Mouse (Mus musculus) adrenal gland (tissue): ENCODE measurements around the gene Phf12.
"Not testable (repeated sequence)": the region's sequence is repeated elsewhere in the genome, so short reads cannot be mapped to it uniquely, and the experiment has no call there.

Source experiments
- intact Hi-C: fragments of 180-260 bp; cut with DNase I; formaldehyde crosslinking; loops from one replicate; pipeline ENCODE4 v1.15.1; 2025

Phf12 gene

DNA sequence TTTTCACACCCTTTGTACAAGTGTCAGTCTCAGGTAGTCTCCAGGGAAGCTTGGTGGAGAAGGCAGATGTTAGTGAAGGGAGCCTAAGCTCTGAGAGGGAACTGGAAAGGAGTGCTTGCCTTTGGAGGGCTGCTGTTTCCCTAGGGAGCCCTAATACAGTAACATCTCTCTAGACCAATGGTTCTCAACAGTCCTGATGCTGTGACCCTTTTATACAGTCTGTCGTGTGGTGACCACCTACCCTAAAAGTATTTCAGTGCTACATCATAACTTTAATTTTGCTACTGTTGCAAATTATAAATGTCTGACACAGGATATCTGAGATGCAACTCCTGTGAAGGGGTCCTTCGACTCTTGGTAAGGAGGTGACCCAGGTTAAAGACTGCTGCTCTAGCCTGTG lies 48.0 kb downstream of the Phf12 start:
- intact Hi-C loops, result no loop called here

DNA sequence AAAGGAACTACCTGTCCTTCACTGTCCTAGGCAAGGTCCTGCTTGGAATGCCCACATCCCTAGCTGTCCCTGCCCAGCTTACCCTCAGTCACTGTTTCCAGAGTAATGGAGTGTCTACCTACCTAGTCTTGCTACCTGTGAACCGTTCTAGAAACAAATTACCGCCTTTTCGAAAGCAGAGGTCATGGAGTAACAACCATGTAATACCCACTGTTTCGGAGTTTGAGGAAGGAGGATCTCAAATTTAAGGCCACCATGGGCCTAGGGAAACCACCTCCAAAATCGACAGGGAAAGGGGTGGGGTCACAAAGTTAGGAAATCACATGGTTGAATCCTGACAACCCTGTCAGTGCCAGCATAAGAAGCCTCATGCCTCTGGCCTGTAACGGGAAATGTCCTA lies 48.8 kb downstream of the Phf12 start:
- intact Hi-C loops, result no loop called here

DNA sequence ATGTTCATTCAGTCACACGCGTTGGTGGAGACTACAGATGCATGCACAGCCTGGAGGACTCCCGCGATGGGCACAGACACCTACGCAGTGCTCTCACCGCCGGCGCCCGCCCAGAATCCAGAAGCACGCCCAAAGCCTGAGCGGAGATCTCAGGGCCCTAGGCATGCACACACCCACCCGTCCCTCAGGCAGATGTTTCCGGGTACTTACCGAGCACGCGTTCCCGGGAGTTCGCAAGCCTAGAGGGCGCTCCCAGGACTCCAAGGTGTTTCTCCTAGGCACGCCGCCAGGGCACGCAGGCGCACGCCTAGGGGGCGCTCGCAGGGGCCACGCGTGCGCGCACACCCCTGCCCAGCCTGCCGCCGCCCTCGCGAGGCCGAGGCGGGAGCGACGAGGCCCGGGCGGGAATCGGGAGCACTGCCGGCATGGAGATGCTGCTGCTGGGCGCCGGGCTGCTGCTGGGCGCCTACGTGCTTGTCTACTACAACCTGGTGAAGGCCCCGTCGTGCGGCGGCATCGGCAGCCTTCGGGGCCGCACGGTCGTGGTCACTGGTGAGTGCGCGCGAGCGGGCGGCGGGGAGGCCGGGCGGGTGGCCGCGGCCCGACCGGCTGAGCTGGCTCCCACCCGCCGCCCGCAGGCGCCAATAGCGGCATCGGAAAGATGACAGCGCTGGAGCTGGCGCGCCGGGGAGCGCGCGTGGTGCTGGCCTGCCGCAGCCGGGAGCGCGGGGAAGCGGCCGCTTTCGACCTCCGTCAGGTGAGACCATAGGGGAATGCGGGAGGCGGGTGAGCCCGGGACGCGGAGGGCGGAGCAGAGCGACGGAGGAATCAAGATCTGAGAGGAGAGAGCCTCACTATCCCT lies 49.6 kb downstream of the Phf12 start, which contains the start of gene Dhrs13:
TSS of gene Dhrs13 (plus strand) at position 334 of the 862 bp plus-strand sequence.
- intact Hi-C loops, result no loop called here

DNA sequence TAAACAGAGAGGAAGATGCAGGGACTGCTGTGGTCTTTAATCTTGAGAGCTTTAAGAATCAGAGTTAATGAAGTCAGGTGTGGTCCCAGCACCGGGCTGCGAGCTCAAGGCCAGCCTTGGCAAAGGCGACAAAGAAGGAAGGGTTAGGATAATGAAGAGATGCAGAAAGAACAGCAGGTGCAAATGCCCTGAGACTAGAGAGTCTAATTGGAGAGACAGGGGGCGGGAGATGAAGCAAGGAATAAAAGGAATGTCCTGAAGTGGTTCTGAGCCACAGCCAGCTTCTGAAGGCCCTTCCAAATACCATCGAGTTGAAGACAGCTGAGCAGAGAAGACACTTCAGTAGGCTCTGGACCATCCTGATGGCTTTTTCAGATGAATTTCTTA lies 50.2 kb downstream of the Phf12 start:
- intact Hi-C loops, result no loop called here

DNA sequence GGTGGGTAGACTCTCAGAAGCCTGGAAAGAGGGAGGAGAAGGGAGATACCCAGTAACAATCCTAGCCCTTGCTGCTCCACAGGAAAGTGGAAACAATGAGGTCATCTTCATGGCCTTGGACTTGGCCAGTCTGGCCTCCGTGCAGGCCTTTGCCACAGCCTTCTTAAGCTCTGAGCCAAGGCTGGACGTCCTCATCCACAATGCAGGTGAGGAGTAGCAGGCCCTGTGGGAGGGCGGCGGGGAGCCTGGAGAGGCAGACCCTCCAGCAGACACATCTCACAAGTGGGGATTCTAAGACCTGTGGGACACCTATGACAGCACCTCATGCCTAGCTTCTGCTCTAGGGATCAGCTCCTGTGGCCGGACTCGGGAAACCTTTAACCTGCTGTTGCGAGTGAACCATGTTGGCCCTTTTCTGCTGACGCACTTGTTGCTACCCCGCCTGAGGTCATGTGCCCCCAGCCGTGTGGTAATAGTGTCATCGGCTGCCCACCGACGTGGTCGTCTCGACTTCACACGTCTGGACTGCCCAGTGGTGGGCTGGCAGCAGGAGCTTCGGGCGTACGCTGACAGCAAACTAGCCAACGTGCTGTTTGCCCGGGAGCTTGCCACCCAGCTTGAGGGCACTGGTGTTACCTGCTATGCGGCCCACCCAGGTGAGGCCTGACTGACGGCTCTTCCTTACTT lies 51.5 kb downstream of the Phf12 start:
- intact Hi-C loops, result no loop called here

DNA sequence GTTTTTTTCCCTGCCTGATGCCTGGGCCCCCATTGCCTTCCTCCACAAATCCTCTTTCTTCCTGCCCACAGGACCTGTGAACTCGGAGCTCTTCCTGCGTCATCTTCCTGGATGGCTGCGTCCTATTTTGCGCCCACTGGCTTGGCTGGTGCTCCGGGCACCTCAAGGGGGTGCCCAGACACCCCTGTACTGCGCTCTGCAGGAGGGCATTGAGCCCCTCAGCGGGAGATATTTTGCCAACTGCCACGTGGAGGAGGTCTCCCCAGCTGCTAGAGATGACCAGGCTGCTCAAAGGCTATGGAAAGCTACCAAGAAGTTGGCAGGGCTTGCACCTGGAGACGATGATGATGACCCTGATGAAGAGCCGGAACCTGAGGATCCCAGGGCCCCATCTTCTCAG lies 54.2 kb downstream of the Phf12 start:
- intact Hi-C loops, result loop anchor here (5.0 kb wide), 1 partner anchor 49 kb away; no protein-coding TSS in a partner anchor

- intact Hi-C loops, result loop anchor here (5.0 kb wide), 1 partner anchor 51 kb away; no protein-coding TSS in a partner anchor
These were observed 55.5 kb downstream of the Phf12 start, which contains the start of gene Flot2 for GRCm38 (mm10) chr11:78037831-78038752. Flot2 (plus strand) TSS chr11:78037931.

- intact Hi-C loops, result no loop called here
These were observed 58.3 kb downstream of the Phf12 start for GRCm38 (mm10) chr11:78040878-78041277.

- intact Hi-C loops, result not testable (repeated sequence)
These were observed 59.8 kb downstream of the Phf12 start for GRCm38 (mm10) chr11:78042290-78042870.

GRCm38 (mm10) chr11:78044758-78045251 lies 62.3 kb downstream of the Phf12 start:
- intact Hi-C loops, result no loop called here

GRCm38 (mm10) chr11:78048637-78049036 lies 66.1 kb downstream of the Phf12 start:
- intact Hi-C loops, result not testable (repeated sequence)

GRCm38 (mm10) chr11:78053078-78053477 lies 70.5 kb downstream of the Phf12 start:
- intact Hi-C loops, result no loop called here

DNA sequence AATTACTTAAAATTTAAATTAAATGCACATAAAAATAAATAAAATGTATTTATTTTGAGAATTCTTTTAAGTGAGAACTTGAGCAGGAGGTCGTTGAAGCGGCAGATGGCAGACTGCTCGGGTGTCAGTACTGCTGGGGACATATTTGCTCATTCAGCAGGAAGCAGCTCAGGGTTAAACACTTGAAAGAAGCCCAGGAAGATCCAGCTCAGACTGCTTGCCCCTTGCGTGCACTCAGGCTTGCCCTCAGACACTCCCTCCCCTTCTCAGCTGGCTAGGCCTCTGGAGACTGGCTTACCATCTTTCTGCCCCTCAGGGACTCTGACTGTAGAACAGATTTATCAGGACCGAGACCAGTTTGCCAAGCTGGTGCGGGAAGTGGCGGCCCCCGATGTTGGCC lies 74.4 kb downstream of the Phf12 start:
- intact Hi-C loops, result loop anchor here (5.0 kb wide), 1 partner anchor 120 kb away; the partner anchor contains the start of genes Nek8 and Tlcd1

DNA sequence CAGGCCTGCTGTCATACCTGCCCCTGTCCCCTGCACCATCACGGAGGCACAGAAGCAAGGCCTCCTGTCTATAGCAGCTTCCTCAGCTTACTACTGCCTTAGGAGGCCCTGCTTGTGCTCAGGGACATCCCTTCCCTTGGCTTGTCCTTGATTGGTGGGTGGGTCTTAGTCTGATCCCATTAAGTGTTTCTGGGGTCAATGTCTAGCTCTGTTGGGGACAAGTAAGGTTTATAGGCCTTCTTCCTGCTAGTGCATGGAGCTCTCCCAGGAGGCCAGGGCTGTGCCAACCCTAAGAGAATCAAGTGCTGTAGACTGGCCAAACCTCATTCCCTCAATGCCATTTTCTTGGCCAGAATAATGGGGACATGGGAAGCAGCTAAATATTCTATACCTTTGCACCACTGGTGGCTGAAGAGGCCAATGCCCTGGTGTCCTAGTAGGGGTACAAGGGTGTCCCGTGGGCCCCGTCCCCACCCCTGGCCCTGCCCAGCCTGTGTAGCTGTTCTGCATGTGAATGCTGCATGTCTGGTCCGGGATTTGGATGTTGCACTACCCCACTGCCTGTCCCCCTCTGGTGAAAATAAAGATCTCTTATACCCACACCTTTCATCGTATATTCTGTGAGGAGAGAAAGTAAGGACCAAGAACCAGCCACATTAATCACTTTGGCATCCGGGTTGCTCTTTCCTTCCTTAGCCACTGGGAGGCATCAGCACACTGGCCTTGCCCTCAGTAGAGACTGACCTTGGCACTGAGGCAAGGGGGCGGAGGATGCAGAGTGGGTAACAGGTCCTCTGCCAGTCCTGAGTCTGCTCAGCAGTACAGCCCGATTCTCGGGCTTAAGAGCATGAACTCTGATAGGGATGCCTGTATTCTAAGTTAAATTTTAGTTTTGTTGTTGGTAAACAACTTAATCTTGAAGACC lies 77.5 kb downstream of the Phf12 start:
- intact Hi-C loops, result loop anchor here (5.0 kb wide), 2 partner anchors 92 to 117 kb away; partner anchors contain the start of genes Nek8 and Tlcd1

DNA sequence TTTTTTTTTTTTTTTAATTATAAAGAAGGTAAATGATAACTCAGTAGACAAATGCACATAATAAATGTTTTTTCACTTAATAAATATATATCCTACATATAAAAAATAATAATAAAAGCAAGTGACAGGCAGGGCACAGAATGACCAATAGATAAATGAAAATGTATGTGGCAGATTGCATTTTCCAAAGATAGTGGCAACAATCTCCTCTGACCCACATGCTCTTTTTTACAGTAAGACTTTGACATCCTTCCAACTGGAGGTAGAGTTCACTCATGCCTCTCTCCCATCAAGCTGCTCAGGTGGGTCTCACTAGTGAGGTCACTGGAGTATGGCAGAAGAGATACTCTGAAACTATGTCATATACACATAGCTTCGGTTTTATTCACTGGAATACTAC lies 80.0 kb downstream of the Phf12 start:
- intact Hi-C loops, result loop anchor here (5.0 kb wide), 1 partner anchor 90 kb away; no protein-coding TSS in a partner anchor

- intact Hi-C loops, result no loop called here
These were observed 83.4 kb downstream of the Phf12 start for GRCm38 (mm10) chr11:78065906-78066305.

DNA sequence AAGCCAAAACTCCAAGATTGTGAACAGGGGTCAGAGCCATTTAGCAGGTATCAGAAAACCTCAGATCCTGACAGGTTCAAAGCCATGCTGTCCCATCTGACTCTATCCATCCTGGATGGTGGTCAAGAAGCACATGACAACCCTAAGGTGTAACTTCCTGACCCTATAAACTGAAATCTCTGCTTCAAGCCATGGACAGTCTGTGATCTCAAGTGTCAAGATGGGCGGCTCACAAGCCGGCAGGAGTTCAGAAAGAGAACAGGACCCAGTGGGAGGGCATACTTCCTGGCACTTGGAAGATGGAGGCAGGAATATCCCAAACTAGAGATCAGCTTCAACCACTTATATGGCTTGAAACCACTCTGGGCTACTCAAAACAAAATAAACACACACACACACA lies 84.1 kb downstream of the Phf12 start:
- intact Hi-C loops, result no loop called here

GRCm38 (mm10) chr11:78067566-78067965 lies 85.0 kb downstream of the Phf12 start:
- intact Hi-C loops, result no loop called here

DNA sequence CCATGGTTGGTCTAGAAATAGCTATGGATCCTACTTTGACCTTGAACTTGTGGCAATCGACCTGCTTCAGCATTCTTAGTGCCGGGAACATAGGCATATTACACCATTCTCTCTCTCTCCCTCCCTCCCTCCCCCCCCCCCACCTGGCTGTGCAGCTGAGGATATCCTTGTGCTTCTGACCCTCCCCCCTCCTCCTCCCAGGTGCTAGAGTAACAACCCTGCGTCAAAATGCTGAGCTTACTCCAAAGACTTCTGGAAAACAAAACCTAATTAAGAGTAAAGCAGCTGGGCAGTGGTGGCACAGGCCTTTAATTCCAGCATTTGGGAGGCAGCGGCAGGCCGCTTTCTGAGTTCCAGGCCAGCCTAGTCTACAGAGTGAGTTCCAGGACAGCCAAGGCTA lies 86.6 kb downstream of the Phf12 start:
- intact Hi-C loops, result no loop called here
